Mouse (Mus musculus) limb, embryonic 14.5 days (tissue): ENCODE measurements around the gene Ccrl2. TPM values are rescaled to one million over a fixed set of nuclear protein-coding genes. Genes with fewer than 3 reads are reported as not detected.

Experiments
- ATAC-seq: fragments of 200-750 bp; cut with Nextera tagmentation; 2 replicates; pipeline ENCODE4 v1.8.0; 2017; ENCODE audit warnings: low read depth, moderate number of reproducible peaks, moderate TSS enrichment; ENCODE audit not compliant: low FRiP score
- DNase-seq: peaks from one replicate; pipeline ENCODE4 v3.0.0-alpha.2; 2015; ENCODE audit warnings: low spot score
- H3K27ac ChIP-seq: fragments of 300-500 bp; sonication (generic); replicated peaks from 2 replicates; pipeline ENCODE4 v1.5.1; 2014; ENCODE audit warnings: low read depth, mild to moderate bottlenecking, low read length, moderate library complexity, mixed read lengths
- H3K27me3 ChIP-seq: fragments of 300-500 bp; sonication (generic); 2 replicates; pipeline ENCODE4 v1.6.1; 2014; ENCODE audit warnings: low read length, mixed read lengths; ENCODE audit not compliant: control insufficient read depth, insufficient read depth
- H3K36me3 ChIP-seq: fragments of 300-500 bp; sonication (generic); 2 replicates; pipeline ENCODE4 v1.6.1; 2014; ENCODE audit warnings: mild to moderate bottlenecking, low read length, moderate library complexity, mixed read lengths; ENCODE audit not compliant: control insufficient read depth, insufficient read depth
- H3K4me1 ChIP-seq: fragments of 300-500 bp; sonication (generic); 2 replicates; pipeline ENCODE4 v1.6.1; 2014; ENCODE audit warnings: antibody characterized with exemption, low read length, mixed read lengths; ENCODE audit not compliant: control insufficient read depth, insufficient read depth
- H3K4me2 ChIP-seq: fragments of 300-500 bp; sonication (generic); replicated peaks from 2 replicates; pipeline ENCODE4 v1.6.1; 2014; ENCODE audit warnings: low read depth, mild to moderate bottlenecking, low read length, moderate library complexity; ENCODE audit not compliant: severe bottlenecking
- H3K4me3 ChIP-seq: fragments of 300-500 bp; sonication (generic); replicated peaks from 2 replicates; pipeline ENCODE4 v1.5.1; 2014; ENCODE audit warnings: low read length
- H3K9ac ChIP-seq: fragments of 300-500 bp; sonication (generic); 2 replicates; pipeline ENCODE4 v1.6.1; 2014; ENCODE audit warnings: mild to moderate bottlenecking, low read depth, low read length, moderate library complexity; ENCODE audit not compliant: severe bottlenecking
- H3K9me3 ChIP-seq: fragments of 300-500 bp; sonication (generic); 2 replicates; pipeline ENCODE4 v1.6.1; 2016; ENCODE audit warnings: low read length; ENCODE audit not compliant: control insufficient read depth
- POLR2A ChIP-seq: fragments of 200-500 bp; IDR thresholded peaks from 2 replicates; pipeline ENCODE4 v1.8.0; 2012; ENCODE audit warnings: inconsistent platforms, mild to moderate bottlenecking, moderate library complexity, borderline replicate concordance; ENCODE audit not compliant: insufficient read depth, insufficient read length; ENCODE audit errors: extremely low read depth
- WGBS: fragments of 180-500 bp; shearing (Covaris S2); extraction: QIAGEN DNeasy Blood & Tissue Kit; methylation state at CpG from one replicate; pipeline ENCODE4 v1.1.7; 2014; 5-methylcytosine and 5-hydroxymethylcytosine counted together
- polyA plus RNA-seq, 2 experiments: library from polyadenylated mRNA; depleted of rRNA in 1 of 2; stranded (reverse) in 1 of 2; unstranded in 1 of 2; fragments of >200 nt; fragmentation: Nextera tagmentation in 1 of 2; extraction: Ambion mirVana in 1 of 2; gene quantifications; 2 replicates each; pipeline versions ENCODE4 v1.2.1 to v1.2.3; 2012 to 2014

The Ccrl2 gene
- polyA plus RNA-seq, 2 experiments: 0.50 to 0.59 TPM

- Histone ChIP-seq H3K4me3 (peak overlapping the region; percentile 35), H3K9me3 (no peaks in the 10 kb centered on the region), H3K36me3 (no peaks in the 10 kb centered on the region), H3K27me3 (no peaks in the 10 kb centered on the region), H3K4me1 (peaks cover 7% of the 10 kb centered on the region; the same call in 1 of the 2 replicates), H3K4me2 (peak overlapping the region; percentile 60), H3K27ac (no peak overlapping the region), H3K9ac (no peak overlapping the region)
- WGBS: 58% methylated on average over 29 of the region's 29 CpGs
- ATAC-seq: no peak
- DNase-seq: no peak
- no peak for TF ChIP-seq POLR2A
These were observed 1.4 kb downstream of the Ccrl2 start for GRCm38 (mm10) chr9:111055800-111056518.

- 79% methylated on average over 9 of the region's 9 CpGs for WGBS
- no peaks in the 10 kb centered on the region for H3K27me3 ChIP-seq
- H3K36me3 ChIP-seq: no peaks in the 10 kb centered on the region
- no peak for DNase-seq
- H3K27ac ChIP-seq: no peak overlapping the region
- no peaks in the 10 kb centered on the region for H3K9me3 ChIP-seq
- peaks cover 7% of the 10 kb centered on the region; the same call in 1 of the 2 replicates for H3K4me1 ChIP-seq
- no peak for ATAC-seq
- H3K4me2 ChIP-seq: no peak overlapping the region
- H3K4me3 ChIP-seq: no peak overlapping the region
- TF ChIP-seq POLR2A: no peak
- no peak overlapping the region for H3K9ac ChIP-seq
These were observed 2.4 kb downstream of the Ccrl2 start for GRCm38 (mm10) chr9:111054923-111055322.

- Histone ChIP-seq H3K27ac (no peak overlapping the region), H3K4me3 (no peak overlapping the region), H3K4me1 (no peaks in the 10 kb centered on the region), H3K36me3 (no peaks in the 10 kb centered on the region), H3K9me3 (no peaks in the 10 kb centered on the region), H3K27me3 (no peaks in the 10 kb centered on the region), H3K9ac (no peak overlapping the region), H3K4me2 (no peak overlapping the region)
- DNase-seq: no peak
- WGBS: 82% methylated on average over 3 of the region's 3 CpGs
- no peak for ATAC-seq
- no peak for TF ChIP-seq POLR2A
These were observed 8.9 kb downstream of the Ccrl2 start for GRCm38 (mm10) chr9:111048452-111048851.

- Histone ChIP-seq H3K4me1 (no peaks in the 10 kb centered on the region), H3K9me3 (no peaks in the 10 kb centered on the region), H3K9ac (no peak overlapping the region), H3K4me2 (no peak overlapping the region), H3K4me3 (no peak overlapping the region), H3K27me3 (no peaks in the 10 kb centered on the region), H3K27ac (no peak overlapping the region), H3K36me3 (no peaks in the 10 kb centered on the region)
- no peak for TF ChIP-seq POLR2A
- ATAC-seq (no peak), DNase-seq (no peak)
- WGBS: 87% methylated on average over 5 of the region's 5 CpGs
These were observed 10.1 kb downstream of the Ccrl2 start for GRCm38 (mm10) chr9:111047266-111047665.

- Histone ChIP-seq H3K9ac (no peak overlapping the region), H3K9me3 (no peaks in the 10 kb centered on the region), H3K4me3 (no peak overlapping the region), H3K36me3 (no peaks in the 10 kb centered on the region), H3K4me2 (no peak overlapping the region), H3K27ac (no peak overlapping the region), H3K4me1 (no peaks in the 10 kb centered on the region), H3K27me3 (no peaks in the 10 kb centered on the region)
- no peak for ATAC-seq
- no peak for DNase-seq
- 52% methylated on average over 3 of the region's 3 CpGs for WGBS
- TF ChIP-seq POLR2A: no peak
These were observed 11.1 kb downstream of the Ccrl2 start for GRCm38 (mm10) chr9:111046222-111046621.
